Mouse (Mus musculus): ENCODE measurements at regions not wholly inside any gene's neighbourhood (a gene's known extent, or its start where the extent isn't known, plus 50 kb on each side); places are given as distances from the start of the nearest gene placed in this dataset.

DNA sequence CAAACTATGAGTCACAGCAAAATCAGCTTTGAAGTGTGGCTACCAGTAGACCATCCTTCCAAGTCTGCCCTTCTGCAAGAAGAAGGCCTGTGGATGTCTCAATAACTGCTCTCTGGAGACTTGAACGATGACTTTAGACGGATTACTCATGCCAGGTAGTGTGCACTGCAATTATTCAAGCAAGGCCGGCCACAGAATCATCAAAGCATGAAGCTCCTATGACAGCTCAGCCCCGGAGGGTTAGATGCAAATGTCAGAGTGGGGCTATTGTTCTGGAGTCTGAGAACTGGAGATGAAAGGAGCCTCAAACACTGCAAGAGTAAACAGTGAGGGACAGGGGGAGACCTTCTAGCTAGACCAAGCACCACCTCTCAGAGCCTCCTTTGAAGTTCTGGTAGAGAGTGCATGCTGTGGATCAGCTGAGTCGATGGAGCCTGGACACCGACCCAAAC is 173.8 kb upstream of the Dmrta1 start:
- DNase-seq (ENCODE audit: low spot score), result no peak

DNA sequence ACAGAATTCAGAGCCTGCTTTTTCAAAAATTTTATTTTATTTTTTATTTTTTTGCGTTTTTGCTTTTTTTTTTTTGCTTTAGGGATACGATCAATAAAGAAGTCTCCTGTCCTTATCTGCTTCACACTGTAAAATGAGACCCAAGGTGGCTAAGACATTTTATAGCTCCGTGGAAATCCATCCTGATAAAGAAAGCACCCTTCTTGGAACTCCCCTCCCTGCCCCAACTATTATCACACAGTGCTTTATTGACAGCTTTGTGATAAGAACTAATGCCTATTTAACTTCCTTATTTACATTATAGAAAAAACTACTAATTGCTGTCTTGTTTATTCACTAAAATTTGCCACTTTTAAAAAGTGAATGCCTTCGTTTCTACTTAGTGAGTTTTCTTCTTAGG is 179.0 kb upstream of the Dmrta1 start:
- no peak for DNase-seq (ENCODE audit: low spot score)

DNA sequence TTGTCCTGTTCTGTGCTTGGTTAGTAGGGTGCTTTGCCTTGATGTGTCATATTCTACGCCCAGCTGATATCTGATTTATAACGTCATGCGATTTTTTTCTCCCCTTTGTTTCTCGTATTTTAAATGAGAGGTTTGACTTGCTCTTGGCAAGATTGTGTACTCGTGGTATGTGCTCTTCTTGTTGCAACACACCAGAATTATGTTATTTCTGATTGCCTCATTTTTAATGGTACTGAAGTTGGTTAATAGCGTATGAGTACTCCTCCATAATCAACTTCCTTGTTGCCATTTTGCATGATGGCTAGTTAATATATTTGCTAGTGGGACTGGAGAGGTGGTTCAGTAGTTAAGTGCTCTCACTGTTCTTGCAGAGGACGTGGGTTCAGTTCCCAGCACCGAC is 180.1 kb upstream of the Cdkn2b start:
- no peak for DNase-seq (ENCODE audit: low spot score)

DNA sequence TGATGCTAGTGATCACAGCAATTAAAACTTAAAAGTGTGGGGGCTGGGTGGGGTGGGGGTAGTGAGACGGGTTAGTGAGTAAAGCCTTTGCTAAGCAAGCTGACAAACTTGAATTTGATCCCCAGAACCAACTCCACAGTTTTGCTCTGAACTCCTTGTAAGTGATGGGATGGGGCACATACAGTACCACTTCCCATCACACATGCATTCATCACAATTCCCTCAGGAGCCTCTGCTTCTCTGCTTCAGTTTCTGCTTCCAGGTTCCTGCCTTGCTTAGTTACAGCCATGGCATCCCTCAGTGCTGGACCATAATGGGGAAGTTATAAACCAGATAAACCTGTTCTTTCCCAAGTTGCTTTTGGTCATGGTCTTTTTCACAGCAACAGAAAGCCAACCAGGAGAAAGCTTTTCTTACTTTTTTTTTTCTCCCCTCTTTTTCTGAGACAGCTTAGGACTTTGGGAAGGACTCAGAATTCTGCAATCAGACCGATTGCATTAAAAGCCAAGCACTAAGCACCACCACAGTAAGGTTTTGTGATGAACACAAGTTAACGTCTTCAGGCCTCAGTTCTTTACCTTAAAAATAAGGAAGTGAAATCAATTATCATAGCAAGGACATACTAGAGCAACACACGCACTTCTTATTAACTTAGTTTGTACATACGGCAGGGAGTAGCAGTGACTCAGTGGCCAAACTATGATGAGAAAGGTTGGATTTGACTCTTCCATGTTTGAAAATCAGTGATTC is 176.8 kb upstream of the Cdkn2b start:
- no peak for DNase-seq (ENCODE audit: low spot score)

DNA sequence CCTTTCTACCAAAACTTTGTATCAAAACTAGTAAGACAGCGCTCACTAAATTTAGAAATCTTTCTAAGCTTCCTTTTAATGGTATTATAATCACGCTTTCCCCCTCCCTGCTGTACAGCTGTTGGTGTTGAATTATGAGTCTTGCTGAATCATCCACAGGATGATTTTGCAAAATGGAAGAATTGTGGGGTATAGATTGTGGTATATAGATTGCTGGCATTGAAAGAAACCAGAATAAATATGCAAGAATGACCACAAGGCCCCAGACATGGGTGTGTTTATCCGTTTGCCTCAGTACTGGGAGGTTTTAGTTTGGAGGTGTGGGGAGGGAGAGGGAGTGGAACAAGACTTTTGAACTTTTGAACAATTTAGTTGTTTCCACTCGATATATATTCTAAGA is 176.1 kb upstream of the Cdkn2b start:
- no peak for DNase-seq (ENCODE audit: low spot score)

DNA sequence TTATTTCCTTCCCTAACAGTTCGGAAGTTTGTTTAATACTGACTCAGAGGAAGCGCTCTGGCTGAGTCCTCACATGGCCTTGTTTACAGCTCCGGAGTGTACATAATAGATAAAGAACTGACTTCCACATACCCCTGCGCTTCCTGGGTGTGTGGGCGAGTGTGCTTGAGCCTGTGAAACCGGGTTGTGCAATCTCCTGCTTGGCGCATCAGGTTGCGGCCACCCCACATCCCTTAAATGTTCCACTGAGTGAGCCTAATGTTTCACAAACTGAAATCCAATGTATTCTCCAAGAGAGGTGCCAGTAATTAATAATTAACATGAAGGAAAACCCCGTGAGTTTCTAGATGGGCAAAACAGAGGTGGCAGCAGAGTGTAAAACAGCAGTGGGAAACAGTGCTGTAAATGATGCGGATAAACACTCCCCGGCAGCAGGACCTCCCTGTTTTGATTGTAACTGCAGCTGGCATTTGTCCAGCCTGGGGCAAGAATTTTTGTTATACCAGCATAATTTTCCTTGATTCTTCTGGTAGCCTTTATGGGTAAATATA is 175.2 kb upstream of the Cdkn2b start:
- DNase-seq (ENCODE audit: low spot score), result peak; percentile 11

DNA sequence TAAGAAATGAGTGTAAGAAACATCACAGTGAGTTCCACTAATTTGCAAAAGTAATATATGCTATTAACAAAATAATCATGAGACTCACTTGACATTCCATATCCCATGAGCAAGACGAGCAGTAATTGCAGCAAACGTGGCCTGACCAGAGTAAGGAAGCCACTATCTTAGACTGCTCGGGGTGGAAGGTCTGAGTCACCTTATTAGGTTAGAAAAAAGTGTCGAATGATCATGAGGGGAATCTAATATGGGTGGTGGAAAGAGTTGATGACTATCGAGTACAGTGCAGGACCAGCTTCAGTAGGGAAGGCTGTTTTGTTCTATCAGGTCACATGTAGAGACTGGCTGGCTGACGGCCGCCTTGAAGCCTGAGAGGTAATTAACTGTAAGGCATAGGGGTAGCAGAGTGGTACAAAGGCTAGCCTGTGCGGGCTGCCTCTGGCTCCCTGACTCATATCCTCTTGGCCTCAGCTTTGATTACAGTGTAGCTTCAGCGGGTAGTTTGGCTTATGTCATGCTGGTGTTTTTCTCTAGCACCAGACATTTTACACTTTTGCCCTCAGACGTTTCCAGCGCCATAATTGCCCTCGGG is 167.9 kb upstream of the Cdkn2b start:
- no peak for DNase-seq (ENCODE audit: low spot score)

- DNase-seq (ENCODE audit: low spot score), result no peak
These were observed 165.0 kb upstream of the Cdkn2b start for GRCm38 (mm10) chr4:89475848-89476247.

DNA sequence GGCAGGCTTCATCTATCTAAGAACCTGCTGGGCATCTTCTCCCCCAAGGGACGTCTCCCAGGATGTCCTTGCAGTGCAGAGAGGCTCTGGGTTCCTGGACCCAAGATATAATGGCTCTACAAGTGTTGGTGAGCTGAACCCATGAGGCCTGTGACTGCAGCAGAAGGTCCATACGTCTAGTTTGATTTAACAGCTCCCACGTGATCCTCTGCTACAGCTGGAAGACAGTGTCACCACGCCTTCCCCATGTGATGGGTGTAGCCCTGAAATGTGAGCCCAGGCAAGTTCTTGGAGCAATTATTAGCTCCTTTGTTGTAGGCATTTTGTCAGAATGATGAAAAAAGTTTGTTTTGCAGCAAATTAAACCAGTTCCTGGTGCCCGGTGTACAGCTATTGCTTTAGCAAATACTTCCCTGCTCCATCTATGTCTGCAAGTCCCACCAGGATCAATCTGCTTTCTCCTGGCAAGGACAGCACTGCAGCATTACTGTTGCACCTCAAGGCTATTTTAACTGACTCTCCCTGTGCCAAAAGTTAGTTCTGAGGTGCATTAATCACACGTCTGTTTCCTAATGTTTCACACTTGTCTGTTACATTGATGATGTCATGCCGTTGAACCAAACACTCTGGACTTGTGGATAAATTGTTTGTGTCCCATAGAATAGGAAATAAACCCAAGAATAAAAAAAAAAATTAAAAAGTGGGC is 164.2 kb upstream of the Cdkn2b start:
- DNase-seq (ENCODE audit: low spot score), result no peak

DNA sequence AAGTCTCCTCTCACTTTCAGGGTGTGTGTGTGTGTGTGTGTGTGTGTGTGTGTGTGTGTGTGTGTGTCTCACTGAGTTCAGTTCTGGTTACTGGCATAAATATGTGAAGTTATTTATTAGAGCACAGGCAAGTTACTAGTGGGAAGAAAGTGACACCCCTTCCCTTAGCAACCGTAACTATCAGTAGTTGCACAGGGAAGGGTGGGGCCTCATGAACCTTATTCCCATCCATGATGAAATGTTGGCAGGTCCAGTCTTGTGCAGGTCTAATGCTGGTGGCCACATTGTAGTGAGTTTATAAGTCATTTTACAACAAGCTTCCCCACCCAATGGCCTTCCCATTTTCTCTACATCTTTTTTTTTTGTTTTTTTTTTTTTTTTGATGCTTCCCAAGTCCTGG is 160.6 kb upstream of the Cdkn2b start:
- DNase-seq (ENCODE audit: low spot score), result no peak

- no peak for DNase-seq (ENCODE audit: low spot score)
These were observed 159.9 kb upstream of the Cdkn2b start for GRCm38 (mm10) chr4:89470756-89471155.

DNA sequence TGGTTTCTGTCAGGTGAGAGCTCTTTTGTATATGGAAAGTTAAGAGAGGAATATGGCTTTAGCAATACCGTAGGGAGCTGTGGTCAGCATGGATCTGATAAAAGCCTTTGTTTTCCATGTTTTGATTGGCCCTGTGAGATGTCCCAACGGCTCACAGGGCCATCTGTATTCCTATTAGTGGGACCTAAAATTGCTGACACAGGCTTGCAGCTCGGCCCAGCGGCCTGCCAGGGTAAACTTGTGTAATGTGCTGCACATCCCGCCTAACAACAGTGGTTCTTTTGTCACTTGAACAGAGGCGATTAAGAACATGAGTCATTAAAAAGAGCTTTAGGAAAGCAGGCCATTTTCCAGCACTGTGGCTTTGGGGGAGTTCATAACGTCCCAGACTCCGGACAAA is 159.0 kb upstream of the Cdkn2b start:
- DNase-seq (ENCODE audit: low spot score), result no peak

- DNase-seq (ENCODE audit: low spot score), result no peak
These were observed 158.6 kb upstream of the Cdkn2b start for GRCm38 (mm10) chr4:89469406-89469805.

- DNase-seq (ENCODE audit: low spot score), result no peak
These were observed 155.9 kb upstream of the Cdkn2b start for GRCm38 (mm10) chr4:89466766-89467165.

DNA sequence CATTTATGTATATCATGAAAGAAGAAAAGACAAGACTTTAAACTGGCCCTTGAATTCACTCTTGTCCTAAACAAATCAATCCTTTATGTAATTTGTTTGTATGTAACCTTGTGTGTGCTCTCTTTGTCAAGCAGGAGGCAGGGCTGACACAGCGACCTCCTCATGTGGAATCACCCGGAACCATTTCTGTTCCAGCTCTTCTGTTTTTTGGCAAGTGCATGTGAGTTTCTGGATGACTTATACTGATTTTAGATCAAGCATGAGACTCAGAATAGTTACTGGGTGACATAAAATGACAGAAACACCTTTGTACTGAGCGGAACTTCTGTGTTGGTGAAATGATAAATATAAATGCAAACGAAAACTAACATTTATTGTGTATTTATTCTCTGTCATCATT is 152.3 kb upstream of the Cdkn2b start:
- DNase-seq (ENCODE audit: low spot score), result no peak

- no peak for DNase-seq (ENCODE audit: low spot score)
These were observed 149.4 kb upstream of the Cdkn2b start for GRCm38 (mm10) chr4:89460170-89460762.

DNA sequence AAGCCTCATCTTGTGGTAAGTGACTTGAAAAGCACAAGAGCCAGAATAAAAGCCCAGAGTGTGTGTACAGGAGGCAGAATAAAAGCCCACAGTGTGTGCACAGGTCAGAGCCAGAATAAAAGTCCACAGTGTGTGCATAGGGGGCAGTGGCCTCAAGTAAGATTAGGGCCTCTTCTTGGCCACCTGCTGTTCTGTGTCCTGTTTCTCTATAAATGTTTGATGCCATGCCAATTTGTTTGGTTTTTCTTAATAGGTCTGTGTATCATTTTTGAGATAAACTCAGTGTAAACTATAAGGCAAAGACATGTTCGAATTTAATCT is 148.5 kb upstream of the Cdkn2b start:
- DNase-seq (ENCODE audit: low spot score), result no peak

- DNase-seq (ENCODE audit: low spot score), result no peak
These were observed 147.9 kb upstream of the Cdkn2b start for GRCm38 (mm10) chr4:89458628-89459345.

GRCm38 (mm10) chr4:89457861-89458260 is 147.0 kb upstream of the Cdkn2b start:
- no peak for DNase-seq (ENCODE audit: low spot score)

DNA sequence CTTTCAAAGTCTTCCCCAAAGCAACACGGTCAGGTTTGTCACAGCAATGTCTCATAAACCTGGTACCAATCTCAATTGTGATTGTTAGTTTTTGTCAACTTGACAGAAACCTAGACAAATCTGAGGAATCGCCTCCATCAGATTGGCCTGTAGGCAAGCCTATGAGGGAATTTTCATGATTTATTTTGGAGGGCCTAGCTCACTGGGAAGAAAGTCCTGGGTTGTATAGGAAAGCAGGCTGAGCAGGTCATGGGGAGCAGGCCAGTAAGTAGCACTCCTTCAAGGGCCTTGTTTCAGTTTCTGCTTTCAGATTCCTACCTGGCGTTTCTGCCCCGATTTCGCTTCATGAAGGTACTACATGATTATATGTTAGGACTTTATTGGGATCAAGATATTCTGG is 144.1 kb upstream of the Cdkn2b start:
- no peak for DNase-seq (ENCODE audit: low spot score)

DNA sequence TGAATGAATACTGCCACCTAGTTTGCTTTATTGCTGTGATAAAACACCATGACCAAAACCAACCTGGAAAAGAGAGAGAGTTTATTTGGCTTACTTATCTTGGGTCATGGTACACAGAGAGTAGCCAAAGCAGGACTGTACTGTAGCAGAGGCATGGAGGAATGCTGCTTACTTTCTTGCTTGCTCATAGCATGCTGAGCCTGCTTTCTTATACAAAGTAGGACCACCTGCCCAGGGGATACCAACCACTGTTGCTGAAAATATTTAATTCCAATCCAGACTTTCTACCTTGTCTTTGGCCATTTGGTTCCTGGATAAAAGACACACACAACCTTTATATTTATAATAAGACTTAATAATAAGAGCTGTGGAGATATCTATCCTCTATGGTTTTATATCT is 142.2 kb upstream of the Cdkn2b start:
- no peak for DNase-seq (ENCODE audit: low spot score)

- DNase-seq (ENCODE audit: low spot score), result no peak
These were observed 140.9 kb upstream of the Cdkn2b start for GRCm38 (mm10) chr4:89451741-89452140.

All from ovary, postnatal 14 days (tissue).